Mouse (Mus musculus) frontal cortex, adult 2 months (tissue): Measurements from ENCODE around the gene Tstd2. TPM values are rescaled to one million over a fixed set of nuclear protein-coding genes. Genes with fewer than 3 reads are reported as not detected.

Source experiments
- DNase-seq, 2 experiments: peaks; one replicate each; pipeline ENCODE4 v3.0.0; 2022; ENCODE audit warnings: low spot score in 1 of 2; ENCODE audit errors: extremely low spot score in 1 of 2
- polyA plus RNA-seq: library from polyadenylated mRNA; depleted of rRNA; stranded (reverse); fragments of >200 nt; gene quantifications from 2 replicates; pipeline ENCODE4 v1.2.3, GENCODE M21; 2012

Gene Tstd2
- polyA plus RNA-seq, 1 experiment = 14.9 TPM

- DNase-seq = no peak
Observed at GRCm38 (mm10) chr4:46120767-46121166, 17.7 kb downstream of the Tstd2 start.

- DNase-seq = no peak
Observed at GRCm38 (mm10) chr4:46119514-46120094, 18.9 kb downstream of the Tstd2 start.

GRCm38 (mm10) chr4:46117536-46117935 lies 21.0 kb downstream of the Tstd2 start:
- no peak for DNase-seq

GRCm38 (mm10) chr4:46116544-46117175 lies 21.8 kb downstream of the Tstd2 start:
- DNase-seq = no peak

GRCm38 (mm10) chr4:46115308-46115707 lies 23.2 kb downstream of the Tstd2 start:
- no peak for DNase-seq

GRCm38 (mm10) chr4:46111361-46111760 lies 27.1 kb downstream of the Tstd2 start:
- no peak for DNase-seq

GRCm38 (mm10) chr4:46110084-46110483 lies 28.4 kb downstream of the Tstd2 start:
- no peak for DNase-seq

GRCm38 (mm10) chr4:46102078-46102769 lies 36.3 kb downstream of the Tstd2 start:
- no peak for DNase-seq

GRCm38 (mm10) chr4:46101211-46101711 lies 37.2 kb downstream of the Tstd2 start:
- no peak for DNase-seq

- DNase-seq = no peak
Observed at GRCm38 (mm10) chr4:46100539-46100938, 38.0 kb downstream of the Tstd2 start.

GRCm38 (mm10) chr4:46099132-46099531 lies 39.4 kb downstream of the Tstd2 start:
- DNase-seq = no peak

- DNase-seq = no peak
Observed at GRCm38 (mm10) chr4:46097591-46097990, 40.9 kb downstream of the Tstd2 start.

GRCm38 (mm10) chr4:46096546-46096945 lies 41.9 kb downstream of the Tstd2 start:
- no peak for DNase-seq

GRCm38 (mm10) chr4:46095826-46096159 lies 42.7 kb downstream of the Tstd2 start:
- no peak for DNase-seq

- peak in 1 of 2 experiments; percentile 49 for DNase-seq
Observed at GRCm38 (mm10) chr4:46094916-46095825, 43.3 kb downstream of the Tstd2 start.

GRCm38 (mm10) chr4:46092429-46093076 lies 45.9 kb downstream of the Tstd2 start:
- peak; percentile 50 to 73 for DNase-seq

GRCm38 (mm10) chr4:46089524-46090125 lies 48.9 kb downstream of the Tstd2 start:
- DNase-seq = no peak

GRCm38 (mm10) chr4:46087852-46088251 lies 50.6 kb downstream of the Tstd2 start:
- DNase-seq = peak; percentile 86 to 93

- DNase-seq = peak; percentile 75 to 84
Observed at GRCm38 (mm10) chr4:46087427-46087771, 51.1 kb downstream of the Tstd2 start.
